Mouse (Mus musculus): ENCODE measurements around the gene Mt3.
"Not testable (repeated sequence)": the region's sequence is repeated elsewhere in the genome, so short reads cannot be mapped to it uniquely, and the experiment has no call there.

Mt3 gene

GRCm38 (mm10) chr8:94152513-94153300 lies at the start of gene Mt3:
Gene Mt3, plus strand, starts transcription at chr8:94152607.
- peak; percentile 73 to 82 for DNase-seq (ENCODE audit: low spot score in 2 of 2)

DNA sequence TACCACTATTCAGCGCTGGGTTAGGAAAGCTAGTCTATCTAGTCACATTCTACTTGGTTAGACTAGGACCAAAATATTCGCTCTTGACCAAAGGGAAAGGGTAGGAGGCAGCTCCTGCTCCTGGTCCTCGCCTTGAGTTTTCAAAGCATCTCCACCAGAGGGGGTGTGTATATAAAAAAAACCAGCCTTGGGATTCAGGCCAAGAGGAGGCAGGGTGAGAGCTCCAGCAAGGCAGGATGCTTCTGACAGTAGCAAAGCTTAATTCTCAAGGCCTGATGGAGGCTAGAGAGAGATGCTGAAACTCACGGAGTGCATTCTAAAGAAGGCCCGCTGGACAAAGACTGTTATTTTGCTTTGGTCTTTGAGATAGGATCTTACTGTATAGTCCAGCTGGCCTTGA lies 48.3 kb upstream of the Mt3 start:
- peak; percentile 16 to 27 for DNase-seq (ENCODE audit: low spot score in 2 of 2)

DNA sequence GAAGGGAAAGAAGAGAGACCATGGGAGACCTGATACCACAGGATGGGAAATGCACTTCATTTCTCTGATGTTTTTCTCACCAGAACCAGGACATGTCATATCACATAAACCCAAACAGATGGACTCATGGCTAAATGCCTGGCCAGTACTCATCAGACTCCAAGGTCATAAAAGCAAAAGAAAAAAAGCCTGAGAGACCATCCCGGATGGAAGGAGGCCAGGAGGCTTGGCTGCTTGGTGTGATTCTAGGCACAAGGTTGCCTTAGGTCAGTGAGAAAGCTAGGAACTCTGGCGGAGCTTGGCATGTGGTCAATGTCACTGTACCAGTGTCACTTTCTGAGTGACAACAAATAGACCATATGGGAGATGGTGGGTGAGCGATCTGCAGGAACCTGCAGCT lies 44.5 kb upstream of the Mt3 start:
- no peak for DNase-seq (ENCODE audit: low spot score in 2 of 2)

DNA sequence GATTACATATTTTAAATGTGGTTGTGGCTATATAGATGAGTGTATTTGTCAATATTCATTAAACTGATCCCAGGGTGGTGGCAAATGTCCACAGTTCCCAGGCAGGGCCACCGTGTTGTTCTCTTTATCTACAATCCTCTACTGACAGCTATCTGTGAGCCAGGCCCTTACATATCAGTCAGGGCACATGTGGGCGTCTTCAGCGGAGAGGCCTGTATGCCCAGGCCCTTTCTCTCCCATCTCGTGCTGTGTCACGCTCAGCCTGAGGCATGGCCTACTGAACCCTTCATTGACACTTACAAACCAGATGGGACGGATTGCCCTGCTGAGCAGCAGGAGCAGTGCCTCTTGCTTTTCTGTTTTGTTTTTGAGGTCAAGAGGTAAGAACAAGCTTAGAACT lies 43.0 kb upstream of the Mt3 start:
- DNase-seq (ENCODE audit: low spot score in 2 of 2): no peak

DNA sequence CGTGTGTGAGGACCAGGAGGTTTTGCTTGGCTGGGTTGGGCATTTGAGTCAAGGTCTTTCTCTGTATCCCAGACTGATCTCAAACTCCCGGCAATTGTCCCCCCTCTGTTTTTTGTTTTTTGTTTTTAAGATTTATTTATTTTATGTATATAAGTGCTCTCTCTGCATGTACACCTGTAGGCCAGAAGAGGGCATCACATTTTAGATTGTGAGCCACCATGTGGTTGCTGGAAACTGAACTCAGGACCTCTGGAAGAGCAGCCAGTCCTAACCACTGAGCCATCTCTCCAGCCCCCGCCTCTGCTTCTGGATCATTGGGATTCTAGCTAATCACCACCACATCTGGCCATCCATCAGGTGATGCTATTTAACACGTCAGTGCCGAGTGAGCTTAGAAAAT lies 42.6 kb upstream of the Mt3 start:
- no peak for DNase-seq (ENCODE audit: low spot score in 2 of 2)

GRCm38 (mm10) chr8:94110526-94111177 lies 41.8 kb upstream of the Mt3 start:
- DNase-seq (ENCODE audit: low spot score in 2 of 2): no peak

GRCm38 (mm10) chr8:94113435-94113834 lies 39.0 kb upstream of the Mt3 start:
- DNase-seq (ENCODE audit: low spot score in 2 of 2): no peak

- no peak for DNase-seq (ENCODE audit: low spot score in 2 of 2)
Observed at GRCm38 (mm10) chr8:94113972-94114371, 38.4 kb upstream of the Mt3 start.

DNA sequence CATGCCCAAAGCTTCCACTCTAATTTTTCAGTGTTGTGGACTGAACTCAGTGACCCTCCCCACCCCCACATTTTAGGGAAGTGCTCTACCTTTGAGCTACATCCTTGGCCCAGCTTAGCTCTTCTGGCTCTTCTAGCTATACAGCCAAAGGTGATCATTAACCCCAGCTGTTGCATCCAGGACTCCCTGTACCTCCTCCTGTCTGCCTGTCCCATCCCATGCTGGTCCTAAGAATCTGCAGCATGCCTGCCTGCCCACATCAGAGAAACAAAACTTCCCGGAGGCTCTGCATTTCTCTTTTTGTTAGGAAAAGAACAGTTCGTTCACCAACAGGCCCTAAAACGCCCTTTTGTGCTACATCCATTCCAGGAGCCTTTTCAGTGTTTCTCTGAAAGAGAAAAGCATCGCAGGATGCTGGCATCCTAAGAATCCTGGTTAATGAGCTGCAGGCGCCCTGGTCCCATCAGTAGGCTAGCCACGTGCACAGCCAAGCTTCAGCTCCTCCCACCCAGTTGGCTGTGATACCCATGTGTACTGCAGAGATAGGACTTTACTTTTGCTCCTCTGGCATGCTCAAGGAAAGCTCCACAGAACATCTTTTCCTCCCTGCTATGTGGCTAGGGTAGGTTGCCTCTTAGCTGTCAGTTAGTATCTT lies 33.5 kb upstream of the Mt3 start:
- peak; percentile 47 to 48 for DNase-seq (ENCODE audit: low spot score in 2 of 2)

DNA sequence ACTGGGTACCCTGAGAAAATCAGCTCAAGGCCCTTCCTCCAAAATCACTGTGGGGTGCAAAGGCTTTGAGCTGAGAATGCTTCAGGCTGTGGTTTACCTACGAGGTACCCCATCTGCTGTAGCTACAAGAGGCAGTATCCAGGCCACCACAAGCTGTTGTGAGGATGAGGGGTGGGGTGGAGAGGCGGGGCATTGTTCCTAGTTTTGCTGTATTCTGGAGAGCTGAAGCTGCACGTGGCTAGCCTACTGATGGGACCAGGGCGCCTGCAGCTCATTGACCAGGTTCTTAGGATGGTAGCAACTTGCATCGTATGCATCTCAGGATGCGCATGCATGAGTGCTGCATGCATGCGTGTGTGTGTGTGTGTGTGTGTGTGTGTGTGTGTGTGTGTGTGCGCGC lies 30.8 kb upstream of the Mt3 start:
- no peak for DNase-seq (ENCODE audit: low spot score in 2 of 2)

GRCm38 (mm10) chr8:94122711-94123468 lies 29.5 kb upstream of the Mt3 start:
- no peak for DNase-seq (ENCODE audit: low spot score in 2 of 2)

- no peak for DNase-seq (ENCODE audit: low spot score in 2 of 2)
Observed at GRCm38 (mm10) chr8:94127711-94128110, 24.7 kb upstream of the Mt3 start.

DNA sequence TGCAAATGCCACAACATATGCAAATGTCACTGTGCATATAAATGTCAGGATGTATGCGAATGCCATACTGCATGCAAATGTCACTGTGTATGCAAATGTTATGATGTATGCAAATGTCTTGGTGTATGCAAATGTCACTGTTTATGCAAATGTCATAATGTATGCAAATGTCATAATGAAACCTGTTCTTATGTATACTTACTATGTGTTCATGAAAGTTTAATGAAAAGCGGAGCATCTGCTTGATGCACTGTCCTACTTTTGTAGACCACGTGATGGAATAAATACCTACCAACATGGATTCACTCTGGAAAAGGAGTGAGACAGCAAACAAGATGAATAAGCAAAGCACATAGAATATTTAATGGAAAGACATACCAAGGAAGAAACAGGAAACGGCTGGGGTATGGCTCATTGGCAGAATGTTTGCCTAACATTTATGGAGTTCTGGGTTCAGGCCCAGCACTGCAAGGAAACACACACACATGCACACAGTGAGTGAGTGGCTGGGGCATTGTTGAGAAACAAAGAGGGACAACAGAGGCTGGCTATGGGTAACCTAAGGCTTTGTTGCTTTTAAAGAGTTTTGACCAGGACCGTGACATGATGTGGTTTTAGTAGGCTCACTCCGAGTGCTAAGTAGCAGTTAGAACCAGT lies 23.1 kb upstream of the Mt3 start:
- DNase-seq (ENCODE audit: low spot score in 2 of 2): no peak

DNA sequence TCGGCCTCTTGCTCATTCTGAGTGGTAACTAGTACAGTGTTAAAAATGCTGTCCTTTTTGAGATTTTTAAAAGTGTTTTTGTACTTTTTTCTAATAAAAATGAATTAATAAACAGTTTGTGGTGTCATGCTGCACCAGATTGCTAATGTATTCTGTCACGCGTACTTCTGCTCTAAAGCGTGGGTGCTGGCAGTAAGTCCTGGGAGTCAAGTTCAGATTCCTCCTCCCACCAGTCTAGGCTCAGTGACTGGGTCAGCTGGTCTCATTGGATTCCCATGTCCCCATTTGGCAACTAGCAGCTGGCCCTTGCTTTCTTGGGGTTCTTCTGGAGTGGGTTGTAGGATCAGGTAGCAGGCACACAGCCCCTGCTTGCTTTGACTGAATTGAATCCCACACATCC lies 22.3 kb upstream of the Mt3 start:
- no peak for DNase-seq (ENCODE audit: low spot score in 2 of 2)

GRCm38 (mm10) chr8:94132096-94132495 lies 20.3 kb upstream of the Mt3 start:
- DNase-seq (ENCODE audit: low spot score in 2 of 2): no peak

- DNase-seq (ENCODE audit: low spot score in 2 of 2): not testable (repeated sequence)
Observed at GRCm38 (mm10) chr8:94134601-94135000, 17.8 kb upstream of the Mt3 start.

DNA sequence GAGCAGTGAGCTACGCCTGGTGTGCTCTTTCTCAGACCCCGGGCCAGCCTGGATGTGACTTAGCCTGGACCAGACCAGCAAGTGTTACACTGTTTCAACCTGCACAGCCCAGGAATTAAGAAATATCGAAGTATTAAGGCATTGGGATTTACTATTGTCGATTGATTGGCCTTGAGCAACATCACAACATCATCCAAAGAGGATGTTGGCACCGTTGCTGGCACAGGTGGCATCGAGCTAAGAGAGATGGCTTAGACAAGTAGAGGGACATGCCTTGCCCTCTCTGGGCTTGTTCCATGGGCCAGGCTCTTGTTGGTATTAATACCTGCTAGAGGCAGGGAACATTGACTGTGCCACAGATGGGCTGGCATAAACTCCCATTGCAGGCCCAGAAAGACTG lies 16.9 kb upstream of the Mt3 start:
- no peak for DNase-seq (ENCODE audit: low spot score in 2 of 2)

GRCm38 (mm10) chr8:94136192-94136591 lies 16.2 kb upstream of the Mt3 start:
- no peak for DNase-seq (ENCODE audit: low spot score in 2 of 2)

GRCm38 (mm10) chr8:94136933-94137332 lies 15.5 kb upstream of the Mt3 start, which contains the start of gene Mt4:
Gene Mt4, plus strand, starts transcription at chr8:94137197.
- DNase-seq (ENCODE audit: low spot score in 2 of 2): no peak

DNA sequence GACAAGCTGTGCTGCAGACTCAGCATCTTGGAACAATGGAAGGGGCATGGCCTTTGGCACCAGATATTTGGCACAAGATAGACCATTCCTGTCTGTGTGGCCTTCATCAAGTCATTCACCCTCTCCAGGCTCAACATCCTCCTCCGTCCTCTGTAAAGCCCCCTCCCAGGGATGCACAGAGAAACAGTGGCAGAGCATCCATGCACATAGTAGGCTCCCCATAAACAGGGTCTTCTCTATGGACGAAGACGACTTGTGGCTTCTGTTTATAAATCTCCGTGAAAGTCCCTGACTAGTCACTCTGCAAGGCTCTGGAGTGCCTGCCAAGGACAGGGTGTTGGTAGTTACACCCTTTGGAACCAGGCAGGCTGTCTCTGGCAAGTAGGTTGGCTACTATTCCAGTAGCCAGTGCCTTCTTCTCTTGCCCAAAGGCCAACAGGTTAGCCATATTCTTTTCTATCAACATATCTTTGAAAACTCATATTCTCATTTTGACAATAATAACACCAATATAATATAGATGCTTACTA lies 12.1 kb upstream of the Mt3 start:
- no peak for DNase-seq (ENCODE audit: low spot score in 2 of 2)

- no peak for DNase-seq (ENCODE audit: low spot score in 2 of 2)
Observed at GRCm38 (mm10) chr8:94148236-94148635, 4.2 kb upstream of the Mt3 start.
